Mouse (Mus musculus) embryonic fibroblast, embryonic 13.5 days (primary cell): ENCODE results near the gene Gm9918. TPM values are rescaled to one million over a fixed set of nuclear protein-coding genes. Genes with fewer than 3 reads are reported as not detected.

Source experiments
- H3K27ac ChIP-seq: 2 replicates; pipeline ENCODE4 v1.5.1; 2012; ENCODE audit warnings: low read length, control low read depth, inconsistent platforms; ENCODE audit not compliant: insufficient read depth
- H3K4me1 ChIP-seq: 2 replicates; pipeline ENCODE4 v1.6.1; 2011; ENCODE audit warnings: low read length; ENCODE audit not compliant: control insufficient read depth, insufficient read depth
- H3K4me3 ChIP-seq: 2 replicates; pipeline ENCODE4 v1.5.1; 2011; ENCODE audit warnings: mild to moderate bottlenecking, control low read depth, low read length; ENCODE audit not compliant: insufficient read depth
- CTCF ChIP-seq: IDR thresholded peaks from 2 replicates; pipeline ENCODE4 v1.5.1; 2011; ENCODE audit warnings: mild to moderate bottlenecking, control low read depth, low read length, moderate library complexity, borderline replicate concordance; ENCODE audit not compliant: insufficient read depth
- POLR2A ChIP-seq: IDR thresholded peaks from 2 replicates; pipeline ENCODE4 v1.6.1; 2011; ENCODE audit warnings: low read depth, mild to moderate bottlenecking, control low read depth, low read length, moderate library complexity
- polyA plus RNA-seq: library from polyadenylated mRNA; stranded (reverse); fragments of >200 nt; gene quantifications from 2 replicates; pipeline ENCODE4 v1.2.4, GENCODE M21; 2011; ENCODE audit warnings: low read depth; ENCODE audit not compliant: missing spikeins, insufficient read length

Gene Gm9918
- polyA plus RNA-seq, 1 experiment = not detected

- Histone ChIP-seq H3K4me1 (peaks cover 9% of the 10 kb centered on the region), H3K27ac (no peak overlapping the region), H3K4me3 (no peak overlapping the region)
- TF ChIP-seq POLR2A (no peak), CTCF (no peak)
Observed at GRCm38 (mm10) chr15:102235371-102236027, 34.9 kb upstream of the Gm9918 start.

DNA sequence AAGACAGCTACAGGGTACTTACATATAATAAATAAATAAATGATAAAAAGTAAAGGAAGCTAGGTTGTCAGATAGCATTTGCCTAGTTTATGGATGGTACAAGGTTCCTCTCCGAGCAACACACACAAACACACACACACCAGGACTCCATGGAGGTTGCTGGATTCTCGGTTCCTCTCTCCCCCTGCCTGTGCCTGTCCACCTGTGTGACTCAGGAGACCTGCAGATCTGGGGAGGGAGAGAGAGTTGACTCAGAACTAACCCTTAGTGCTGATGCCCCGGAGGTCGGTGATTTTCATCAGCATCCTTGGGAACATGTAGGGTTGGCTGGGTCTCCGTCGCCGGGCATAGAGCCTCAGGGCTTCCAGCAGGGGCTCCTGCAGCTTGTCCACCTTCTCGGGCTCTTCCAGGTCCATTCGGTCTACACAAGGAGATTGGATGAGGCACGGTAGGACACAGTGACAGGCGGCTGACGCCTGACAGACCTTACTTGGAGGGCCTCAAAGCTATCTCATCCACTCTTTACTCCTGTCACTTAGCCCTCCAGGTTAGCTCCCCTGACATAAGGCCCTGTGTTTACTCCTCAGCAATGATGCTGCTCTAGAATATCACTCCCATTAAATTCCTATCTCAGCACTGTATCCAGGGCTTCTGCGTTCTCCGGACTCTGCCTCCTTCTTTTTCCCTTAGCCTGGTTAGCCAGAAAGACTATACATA is 31.7 kb upstream of the Gm9918 start:
- Histone ChIP-seq H3K27ac (no peak overlapping the region), H3K4me3 (no peak overlapping the region), H3K4me1 (peaks cover 3% of the 10 kb centered on the region; the same call in 1 of the 2 replicates)
- TF ChIP-seq POLR2A = no peak

- Histone ChIP-seq H3K4me3 (no peak overlapping the region), H3K4me1 (peaks cover 7% of the 10 kb centered on the region), H3K27ac (no peak overlapping the region)
- TF ChIP-seq POLR2A (no peak), CTCF (peak; percentile 66)
Observed at GRCm38 (mm10) chr15:102239260-102239590, 31.1 kb upstream of the Gm9918 start.

DNA sequence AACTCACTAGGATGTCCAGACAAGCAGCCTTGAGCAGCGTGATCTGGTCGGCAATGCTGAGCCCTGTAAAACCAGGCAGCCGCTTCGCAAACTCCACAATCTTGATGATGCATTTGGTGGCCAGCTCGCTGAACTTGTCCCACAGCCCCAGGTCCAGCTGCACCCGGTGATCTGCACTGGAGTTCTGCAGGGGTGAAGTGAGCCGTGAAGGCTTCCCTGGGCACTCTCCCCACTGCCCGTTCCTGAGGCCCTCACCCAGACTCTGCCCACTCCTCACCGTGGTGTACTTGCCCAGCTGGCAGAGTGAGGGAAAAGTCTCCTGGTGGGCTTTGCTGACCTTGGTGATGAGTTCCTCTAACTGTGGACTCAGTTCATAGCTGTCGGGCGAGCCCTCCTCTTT is 30.5 kb upstream of the Gm9918 start:
- Histone ChIP-seq H3K4me1 (peaks cover 8% of the 10 kb centered on the region), H3K27ac (no peak overlapping the region), H3K4me3 (no peak overlapping the region)
- TF ChIP-seq POLR2A = no peak
- TF ChIP-seq CTCF = no peak

GRCm38 (mm10) chr15:102240607-102241006 is 29.8 kb upstream of the Gm9918 start:
- Histone ChIP-seq H3K4me1 (peaks cover 8% of the 10 kb centered on the region), H3K4me3 (no peak overlapping the region), H3K27ac (no peak overlapping the region)
- TF ChIP-seq POLR2A (no peak), CTCF (no peak)

DNA sequence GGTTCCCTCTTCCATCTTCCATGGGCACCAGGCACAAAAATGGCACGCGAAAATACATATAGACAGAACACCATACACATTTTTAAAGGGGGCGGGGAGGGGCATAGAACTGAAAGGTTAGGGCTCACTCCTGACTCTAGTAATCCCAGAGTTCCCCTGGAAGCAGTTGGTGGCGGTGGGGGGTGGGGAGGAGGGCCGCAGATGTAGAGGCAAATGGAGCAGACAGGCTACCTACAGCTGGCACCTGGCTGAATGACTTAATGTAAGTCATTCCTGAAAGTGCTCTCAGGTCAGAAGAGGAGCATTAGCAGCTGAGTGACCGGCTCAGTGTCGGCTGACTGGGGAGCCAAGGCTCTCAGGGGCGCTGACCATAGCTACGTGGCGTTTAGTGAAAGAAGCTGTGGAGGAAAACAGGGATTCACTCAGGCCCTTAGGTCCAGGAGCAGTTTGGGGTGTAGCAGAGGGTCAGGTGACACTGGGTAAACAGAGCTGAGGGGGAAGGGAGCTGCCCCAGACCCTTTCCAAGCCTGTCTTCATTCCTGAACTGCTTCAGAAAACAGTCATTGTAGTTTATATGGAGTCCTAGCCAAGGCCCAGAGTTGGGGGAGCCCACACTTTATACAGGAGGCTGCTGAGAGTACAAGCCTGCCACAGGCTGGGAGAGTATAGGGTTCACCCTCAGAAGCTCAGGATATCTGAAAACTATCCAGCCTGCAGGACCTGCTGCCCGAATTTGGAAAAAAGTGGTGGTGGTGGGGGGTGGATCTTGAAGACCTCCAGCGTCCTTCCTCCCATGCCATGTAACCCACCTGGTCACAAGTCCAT is 27.7 kb upstream of the Gm9918 start:
- Histone ChIP-seq H3K4me3 (no peak overlapping the region), H3K27ac (peak overlapping the region; percentile 59; the same call in 1 of the 2 replicates), H3K4me1 (peaks cover 8% of the 10 kb centered on the region)
- TF ChIP-seq POLR2A (no peak), CTCF (no peak)

DNA sequence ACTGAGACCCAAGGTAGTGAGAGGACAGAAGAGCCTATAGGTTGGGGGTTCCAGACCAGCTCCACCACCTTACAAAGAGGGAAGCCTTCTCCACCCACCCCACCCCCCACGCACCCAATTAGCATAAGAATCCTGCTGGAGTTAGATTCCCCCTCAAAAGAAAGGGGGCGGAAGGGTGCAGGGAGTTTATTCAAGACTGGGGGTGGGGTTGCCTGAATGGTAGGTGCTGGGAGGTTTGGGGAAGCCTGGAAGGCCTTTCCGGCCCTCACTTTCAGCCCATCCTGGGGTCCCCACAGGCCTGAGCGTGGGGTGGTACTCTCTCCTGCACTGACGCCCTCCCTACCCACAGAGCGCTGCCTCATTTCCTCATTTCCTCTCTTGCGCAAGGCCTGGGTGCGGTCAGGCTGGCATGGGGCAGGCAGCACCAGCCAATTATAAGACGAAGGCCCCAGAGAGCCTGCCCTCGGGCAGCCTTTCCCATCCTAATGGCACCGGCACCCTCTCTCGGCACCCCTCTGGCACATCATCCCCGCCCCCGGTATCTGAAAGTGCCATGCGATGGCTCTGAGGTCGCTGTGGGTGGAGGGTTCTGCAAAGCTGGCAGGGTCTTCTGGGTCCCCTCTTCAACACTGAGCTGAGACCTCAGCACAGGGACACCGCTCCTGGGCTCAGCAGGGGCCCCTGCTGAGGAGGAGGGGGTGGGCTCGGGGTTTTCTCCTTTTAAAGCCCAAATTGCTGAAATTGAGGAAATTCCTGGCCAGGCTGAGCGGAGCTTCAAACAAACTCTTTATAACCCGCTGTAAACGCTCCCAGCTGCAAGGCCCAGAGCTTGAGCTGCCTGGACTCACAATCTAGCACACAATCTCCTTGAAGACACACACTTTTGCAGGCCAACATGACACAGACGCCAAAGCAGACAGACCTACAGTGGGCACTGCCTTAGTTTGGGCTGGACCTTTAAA is 26.9 kb upstream of the Gm9918 start:
- peak overlapping the region; percentile 67 for H3K4me3 ChIP-seq
- H3K27ac ChIP-seq = peak overlapping the region; percentile 59
- H3K4me1 ChIP-seq = peaks cover 8% of the 10 kb centered on the region
- TF ChIP-seq POLR2A (peak; percentile 36; the same call in 1 of the 2 replicates), CTCF (no peak)

GRCm38 (mm10) chr15:102244306-102245191 is 25.8 kb upstream of the Gm9918 start:
- H3K4me1 ChIP-seq = peaks cover 12% of the 10 kb centered on the region

More at GRCm38 (mm10) chr15:102244306-102245191, 25.8 kb upstream of the Gm9918 start:
- no peak for TF ChIP-seq CTCF
- TF ChIP-seq POLR2A = 0 out of 2 replicates have a peak, but pooled peaks have one; percentile 1
- Histone ChIP-seq H3K4me3 (peak overlapping the region; percentile 67), H3K27ac (peak overlapping the region; percentile 91)
